Mouse (Mus musculus): ENCODE results near the gene Kmt2e.

DNA sequence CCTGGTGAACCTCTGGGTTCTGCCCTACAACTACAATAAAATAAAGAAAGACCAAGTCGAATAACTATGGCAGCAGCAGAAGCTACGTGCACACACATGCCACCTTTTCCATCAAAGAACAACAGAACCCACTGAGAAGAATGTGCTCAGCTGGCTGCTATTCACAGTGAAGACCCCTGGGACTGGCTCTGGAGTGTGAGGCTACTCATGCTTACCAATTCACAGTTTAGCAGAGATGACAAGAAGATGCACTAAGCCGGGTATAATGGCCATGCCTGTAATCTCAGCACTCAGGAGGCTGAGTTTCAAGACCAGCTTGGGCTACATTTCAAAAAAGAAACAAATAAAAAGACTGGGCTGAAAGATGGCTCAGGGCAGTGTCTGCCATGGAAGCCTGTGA, 82.7 kb downstream of the Kmt2e start:
- TF ChIP-seq MAFK (IDR thresholded peaks at IDR 0.05; ENCODE audit: insufficient read depth, low read depth, low read length) (no peak), HCFC1 (IDR thresholded peaks at IDR 0.05; ENCODE audit: borderline replicate concordance, insufficient read depth, low read length) (no peak), CHD2 (IDR thresholded peaks at IDR 0.05; ENCODE audit: low read depth, low read length) (no peak), ZNF384 (IDR thresholded peaks at IDR 0.05; ENCODE audit: low read depth, low read length) (no peak)

Measured in ES-E14 (cell line).